18 mouse cellular contexts compared by ENCODE assay signal in genomic region chr5:122175402-122175801, GRCm38 (mm10). TPM values are rescaled to one million over a fixed set of nuclear protein-coding genes. Genes with fewer than 3 reads are reported as not detected.
DNase-seq lines count a peak whose midpoint lies in the region; ATAC-seq and TF ChIP-seq lines count a peak whose summit lies in the region.
"Had no signal": no experiment of that assay in that cellular context is flagged by ENCODE, and none has a peak within 500 bp of the region (broad histone marks: within the 10 kb centered on the region; RNA-seq: fewer than 3 reads in every experiment).

No protein-coding gene starts in this region.

- DNase-seq in gastrocnemius, adult 2 months, result no peak
- no peak for DNase-seq in gastrocnemius, postnatal 14 days
- no peak for DNase-seq in kidney, adult 9 months
- no peak for DNase-seq in lung, postnatal 10 days
- no peak for DNase-seq in midbrain, embryonic 10.5 days (ENCODE audit: low spot score)
- DNase-seq: forebrain, postnatal 0 days; heart, adult 2 months; kidney, postnatal 10 days; spleen, adult 18-20 months had no signal

- intact Hi-C loops in gastrocnemius, adult 2 months (cut with DNase I), result loop anchor here (5.0 kb wide), 1 partner anchor 87 kb away; the partner anchor contains the start of gene Tctn1
- intact Hi-C loops in gastrocnemius, postnatal 14 days (cut with DNase I; ENCODE audit: low total_unique reads), result loop anchor here (5.0 kb wide), 1 partner anchor 43 kb away; no protein-coding TSS in a partner anchor

- H3K27me3 ChIP-seq in kidney, embryonic 15.5 days, result no peaks in the 10 kb centered on the region
- no peaks in the 10 kb centered on the region for H3K27me3 ChIP-seq in lung, embryonic 16.5 days (ENCODE audit: control insufficient read depth, insufficient read depth, low read depth, low read length)
- no peaks in the 10 kb centered on the region for H3K27me3 ChIP-seq in midbrain, embryonic 10.5 days (ENCODE audit: low read depth, poor library complexity, severe bottlenecking)
- H3K27me3 ChIP-seq: embryonic facial prominence, embryonic 12.5 days; hindbrain, embryonic 15.5 days; limb, embryonic 15.5 days; megakaryocyte, embryonic 14.5 days had no signal

- 0 out of 2 replicates have a peak overlapping the region, but pooled peaks have one; percentile 2 for H3K27ac ChIP-seq in gastrocnemius, adult 2 months
- peak overlapping the region; percentile 54; the same call in 1 of the 2 replicates for H3K27ac ChIP-seq in kidney, embryonic 15.5 days
- H3K27ac ChIP-seq in lung, embryonic 16.5 days (ENCODE audit: low read length), result no peak overlapping the region
- H3K27ac ChIP-seq in midbrain, embryonic 10.5 days (replicated peaks), result no peak overlapping the region
- H3K27ac ChIP-seq: embryonic facial prominence, embryonic 12.5 days; heart, adult 2 months; hindbrain, embryonic 15.5 days; limb, embryonic 15.5 days had no signal

- no peaks in the 10 kb centered on the region for H3K9me3 ChIP-seq in kidney, embryonic 15.5 days (replicated peaks)
- no peaks in the 10 kb centered on the region for H3K9me3 ChIP-seq in lung, embryonic 16.5 days (ENCODE audit: control insufficient read depth, low read length)
- no peaks in the 10 kb centered on the region for H3K9me3 ChIP-seq in midbrain, embryonic 10.5 days (replicated peaks)
- H3K9me3 ChIP-seq: embryonic facial prominence, embryonic 12.5 days; hindbrain, embryonic 15.5 days; limb, embryonic 15.5 days; megakaryocyte, embryonic 14.5 days had no signal

- H3K4me3 ChIP-seq in gastrocnemius, adult 2 months, result no peak overlapping the region
- no peak overlapping the region for H3K4me3 ChIP-seq in kidney, embryonic 15.5 days (replicated peaks)
- H3K4me3 ChIP-seq in lung, embryonic 16.5 days (ENCODE audit: low read length), result no peak overlapping the region
- no peak overlapping the region for H3K4me3 ChIP-seq in midbrain, embryonic 10.5 days
- H3K4me3 ChIP-seq: embryonic facial prominence, embryonic 12.5 days; heart, adult 2 months; hindbrain, embryonic 15.5 days; limb, embryonic 15.5 days; megakaryocyte, embryonic 14.5 days had no signal

- no peak for TF ChIP-seq CTCF in gastrocnemius, adult 2 months (IDR thresholded peaks at IDR 0.05)

- 30% methylated on average over 2 of the region's 2 CpGs for WGBS in kidney, embryonic 15.5 days
- 54% methylated on average over 2 of the region's 2 CpGs for WGBS in lung, embryonic 16.5 days
- WGBS in midbrain, embryonic 10.5 days, result 88% methylated on average over 2 of the region's 2 CpGs

- ATAC-seq in kidney, embryonic 15.5 days (replicated peaks; ENCODE audit: low FRiP score), result peak; percentile 68
- ATAC-seq in lung, embryonic 16.5 days (ENCODE audit: low read depth), result peak; percentile 10; the same call in 1 of the 2 replicates
- ATAC-seq: forebrain, postnatal 0 days; lung, postnatal 0 days had no signal

- H3K4me2 ChIP-seq in kidney, embryonic 15.5 days, result no peak overlapping the region
- no peak overlapping the region for H3K4me2 ChIP-seq in lung, embryonic 16.5 days (ENCODE audit: low read depth, low read length)
- H3K4me2 ChIP-seq: embryonic facial prominence, embryonic 12.5 days; hindbrain, embryonic 15.5 days; limb, embryonic 15.5 days had no signal

- peaks cover 56% of the 10 kb centered on the region for H3K36me3 ChIP-seq in kidney, embryonic 15.5 days
- H3K36me3 ChIP-seq in lung, embryonic 16.5 days (ENCODE audit: control insufficient read depth, insufficient read depth, low read length), result peaks cover 46% of the 10 kb centered on the region
- peaks cover 77% of the 10 kb centered on the region for H3K36me3 ChIP-seq in midbrain, embryonic 10.5 days

- peaks cover 12% of the 10 kb centered on the region for H3K4me1 ChIP-seq in kidney, embryonic 15.5 days
- H3K4me1 ChIP-seq in lung, embryonic 16.5 days (replicated peaks; ENCODE audit: control insufficient read depth, insufficient read depth, low read length), result no peaks in the 10 kb centered on the region
- H3K4me1 ChIP-seq in midbrain, embryonic 10.5 days, result no peaks in the 10 kb centered on the region
- H3K4me1 ChIP-seq: embryonic facial prominence, embryonic 12.5 days; hindbrain, embryonic 15.5 days; limb, embryonic 15.5 days had no signal

- H3K9ac ChIP-seq in kidney, embryonic 15.5 days, result no peak overlapping the region
- no peak overlapping the region for H3K9ac ChIP-seq in lung, embryonic 16.5 days (ENCODE audit: low read length)
- H3K9ac ChIP-seq: embryonic facial prominence, embryonic 12.5 days; forebrain, postnatal 0 days; hindbrain, embryonic 15.5 days; limb, embryonic 15.5 days had no signal

RNA-seq across cellular contexts. Expression of gene Ppp1cc, which starts 17.3 kb away (rescaled TPM):
- 100 to 1,000 TPM; 154 to 155 TPM for total RNA-seq in gastrocnemius, adult 2 months (2021)
- total RNA-seq in gastrocnemius, postnatal 14 days (2021), result 100 to 1,000 TPM; 110 TPM
- polyA plus RNA-seq in kidney, embryonic 15.5 days (2015; fragmentation: Nextera tagmentation; extraction: Ambion mirVana), result 257 and 264 TPM in 2 replicates
- 214 and 259 TPM in 2 replicates for polyA plus RNA-seq in lung, embryonic 16.5 days (2015; fragmentation: Nextera tagmentation; extraction: Ambion mirVana)
- polyA plus RNA-seq in midbrain, embryonic 10.5 days (2016; fragmentation: Nextera tagmentation; extraction: Ambion mirVana), result 320 and 339 TPM in 2 replicates

RNA-seq across cellular contexts. Expression of gene Hvcn1, which starts 31.2 kb away (rescaled TPM):
- under 1 TPM; 0.28 to 0.61 TPM for total RNA-seq in gastrocnemius, adult 2 months (2021)
- 1 to 10 TPM; 1.6 to 2.0 TPM for total RNA-seq in gastrocnemius, postnatal 14 days (2021)
- polyA plus RNA-seq in kidney, embryonic 15.5 days (2015; fragmentation: Nextera tagmentation; extraction: Ambion mirVana), result 12.2 and 14.3 TPM in 2 replicates
- polyA plus RNA-seq in lung, embryonic 16.5 days (2015; fragmentation: Nextera tagmentation; extraction: Ambion mirVana), result 4.4 and 5.0 TPM in 2 replicates
- polyA plus RNA-seq in midbrain, embryonic 10.5 days (2016; fragmentation: Nextera tagmentation; extraction: Ambion mirVana), result 17.7 TPM in 2 replicates

RNA-seq across cellular contexts. Expression of gene Ccdc63, which starts 34.8 kb away (rescaled TPM):
- not detected for total RNA-seq in gastrocnemius, adult 2 months (2021)
- total RNA-seq in gastrocnemius, postnatal 14 days (2021), result not detected
- 0.19 TPM in 1 of 2 replicates, not detected in the other for polyA plus RNA-seq in kidney, embryonic 15.5 days (2015; fragmentation: Nextera tagmentation; extraction: Ambion mirVana)
- polyA plus RNA-seq in lung, embryonic 16.5 days (2015; fragmentation: Nextera tagmentation; extraction: Ambion mirVana), result 0.04 TPM in 1 of 2 replicates, not detected in the other
- polyA plus RNA-seq in midbrain, embryonic 10.5 days (2016; fragmentation: Nextera tagmentation; extraction: Ambion mirVana), result not detected in 2 replicates
- polyA plus RNA-seq: embryonic facial prominence, embryonic 12.5 days; hindbrain, embryonic 15.5 days; neural tube, embryonic 11.5 days; stomach, embryonic 16.5 days had no signal

Comparison
In these comparisons a context has a peak if more than half of its experiments do, and no peak if none do; other contexts are left out.
1. H3K27ac ChIP-seq: peak in gastrocnemius, adult 2 months (single experiment) and kidney, embryonic 15.5 days (single experiment); none in lung, embryonic 16.5 days (single experiment) and midbrain, embryonic 10.5 days (single experiment).